Mouse (Mus musculus): Measurements from ENCODE around the gene Med13l. TPM values are rescaled to one million over a fixed set of nuclear protein-coding genes. Genes with fewer than 3 reads are reported as not detected.

Gene Med13l
- polyA plus RNA-seq, 1 experiment: 42.8 TPM

GRCm38 (mm10) chr5:118801592-118801991 is 241.1 kb downstream of the Med13l start:
- Histone ChIP-seq H3K4me1 (replicated peaks; ENCODE audit: control insufficient read depth, insufficient read depth, low read length) (no peaks in the 10 kb centered on the region), H3K27me3 (ENCODE audit: control insufficient read depth, insufficient read depth, low read length) (no peaks in the 10 kb centered on the region), H3K27ac (ENCODE audit: control insufficient read depth, insufficient read depth, low read length) (no peak overlapping the region), H3K36me3 (ENCODE audit: control insufficient read depth, insufficient read depth, low read length) (no peaks in the 10 kb centered on the region), H3K4me3 (ENCODE audit: control insufficient read depth, insufficient read depth, low read length) (no peak overlapping the region)
- WGBS: 81% methylated on average over 5 of the region's 5 CpGs
- TF ChIP-seq CTCF (IDR thresholded peaks at IDR 0.05; ENCODE audit: borderline replicate concordance, control insufficient read depth, extremely low read depth, insufficient read depth, low read length, poor library complexity) (no peak), POLR2A (IDR thresholded peaks at IDR 0.05; ENCODE audit: control insufficient read depth, extremely low read depth, insufficient read depth, low read length, poor library complexity) (no peak)
- no peak for DNase-seq

GRCm38 (mm10) chr5:118802036-118802435 is 241.6 kb downstream of the Med13l start:
- Histone ChIP-seq H3K4me3 (ENCODE audit: control insufficient read depth, insufficient read depth, low read length) (no peak overlapping the region), H3K4me1 (replicated peaks; ENCODE audit: control insufficient read depth, insufficient read depth, low read length) (no peaks in the 10 kb centered on the region), H3K36me3 (ENCODE audit: control insufficient read depth, insufficient read depth, low read length) (no peaks in the 10 kb centered on the region), H3K27me3 (ENCODE audit: control insufficient read depth, insufficient read depth, low read length) (no peaks in the 10 kb centered on the region), H3K27ac (ENCODE audit: control insufficient read depth, insufficient read depth, low read length) (no peak overlapping the region)
- WGBS: 93% methylated on average over 7 of the region's 7 CpGs
- no peak for DNase-seq
- no peak for TF ChIP-seq CTCF (IDR thresholded peaks at IDR 0.05; ENCODE audit: borderline replicate concordance, control insufficient read depth, extremely low read depth, insufficient read depth, low read length, poor library complexity)
- TF ChIP-seq POLR2A (IDR thresholded peaks at IDR 0.05; ENCODE audit: control insufficient read depth, extremely low read depth, insufficient read depth, low read length, poor library complexity): no peak

- 51% methylated on average over 12 of the region's 12 CpGs for WGBS
- no peak for TF ChIP-seq POLR2A (IDR thresholded peaks at IDR 0.05; ENCODE audit: control insufficient read depth, extremely low read depth, insufficient read depth, low read length, poor library complexity)
- TF ChIP-seq CTCF (IDR thresholded peaks at IDR 0.05; ENCODE audit: borderline replicate concordance, control insufficient read depth, extremely low read depth, insufficient read depth, low read length, poor library complexity): no peak
Observed at GRCm38 (mm10) chr5:118808946-118809345, 248.5 kb downstream of the Med13l start.

GRCm38 (mm10) chr5:118809588-118809987 is 249.1 kb downstream of the Med13l start:
- H3K27ac ChIP-seq (ENCODE audit: control insufficient read depth, insufficient read depth, low read length): no peak overlapping the region
- H3K36me3 ChIP-seq (ENCODE audit: control insufficient read depth, insufficient read depth, low read length): no peaks in the 10 kb centered on the region
- no peaks in the 10 kb centered on the region for H3K4me1 ChIP-seq (replicated peaks; ENCODE audit: control insufficient read depth, insufficient read depth, low read length)
- 80% methylated on average over 5 of the region's 5 CpGs for WGBS
- TF ChIP-seq POLR2A (IDR thresholded peaks at IDR 0.05; ENCODE audit: control insufficient read depth, extremely low read depth, insufficient read depth, low read length, poor library complexity) (no peak), CTCF (IDR thresholded peaks at IDR 0.05; ENCODE audit: borderline replicate concordance, control insufficient read depth, extremely low read depth, insufficient read depth, low read length, poor library complexity) (no peak)
- DNase-seq: no peak
- no peaks in the 10 kb centered on the region for H3K27me3 ChIP-seq (ENCODE audit: control insufficient read depth, insufficient read depth, low read length)
- no peak overlapping the region for H3K4me3 ChIP-seq (ENCODE audit: control insufficient read depth, insufficient read depth, low read length)

More at GRCm38 (mm10) chr5:118808946-118809345, 248.5 kb downstream of the Med13l start:
- DNase-seq: no peak
- H3K27me3 ChIP-seq (ENCODE audit: control insufficient read depth, insufficient read depth, low read length): no peaks in the 10 kb centered on the region
- no peak overlapping the region for H3K4me3 ChIP-seq (ENCODE audit: control insufficient read depth, insufficient read depth, low read length)
- H3K36me3 ChIP-seq (ENCODE audit: control insufficient read depth, insufficient read depth, low read length): no peaks in the 10 kb centered on the region
- no peak overlapping the region for H3K27ac ChIP-seq (ENCODE audit: control insufficient read depth, insufficient read depth, low read length)
- H3K4me1 ChIP-seq (replicated peaks; ENCODE audit: control insufficient read depth, insufficient read depth, low read length): no peaks in the 10 kb centered on the region

GRCm38 (mm10) chr5:118811690-118812089 is 251.2 kb downstream of the Med13l start:
- no peak for DNase-seq
- 64% methylated on average over 5 of the region's 5 CpGs for WGBS
- Histone ChIP-seq H3K27me3 (ENCODE audit: control insufficient read depth, insufficient read depth, low read length) (no peaks in the 10 kb centered on the region), H3K27ac (ENCODE audit: control insufficient read depth, insufficient read depth, low read length) (no peak overlapping the region), H3K36me3 (ENCODE audit: control insufficient read depth, insufficient read depth, low read length) (no peaks in the 10 kb centered on the region), H3K4me1 (replicated peaks; ENCODE audit: control insufficient read depth, insufficient read depth, low read length) (no peaks in the 10 kb centered on the region), H3K4me3 (ENCODE audit: control insufficient read depth, insufficient read depth, low read length) (no peak overlapping the region)
- TF ChIP-seq CTCF (IDR thresholded peaks at IDR 0.05; ENCODE audit: borderline replicate concordance, control insufficient read depth, extremely low read depth, insufficient read depth, low read length, poor library complexity): no peak
- no peak for TF ChIP-seq POLR2A (IDR thresholded peaks at IDR 0.05; ENCODE audit: control insufficient read depth, extremely low read depth, insufficient read depth, low read length, poor library complexity)

GRCm38 (mm10) chr5:118812421-118812820 is 251.9 kb downstream of the Med13l start:
- H3K27ac ChIP-seq (ENCODE audit: control insufficient read depth, insufficient read depth, low read length): no peak overlapping the region

GRCm38 (mm10) chr5:118812947-118813401 is 252.5 kb downstream of the Med13l start:
- H3K27me3 ChIP-seq (ENCODE audit: control insufficient read depth, insufficient read depth, low read length): no peaks in the 10 kb centered on the region
- no peaks in the 10 kb centered on the region for H3K4me1 ChIP-seq (replicated peaks; ENCODE audit: control insufficient read depth, insufficient read depth, low read length)
- no peak overlapping the region for H3K4me3 ChIP-seq (ENCODE audit: control insufficient read depth, insufficient read depth, low read length)
- TF ChIP-seq POLR2A (IDR thresholded peaks at IDR 0.05; ENCODE audit: control insufficient read depth, extremely low read depth, insufficient read depth, low read length, poor library complexity) (no peak), CTCF (IDR thresholded peaks at IDR 0.05; ENCODE audit: borderline replicate concordance, control insufficient read depth, extremely low read depth, insufficient read depth, low read length, poor library complexity) (no peak)
- WGBS: 74% methylated on average over 7 of the region's 7 CpGs
- H3K27ac ChIP-seq (ENCODE audit: control insufficient read depth, insufficient read depth, low read length): no peak overlapping the region
- no peak for DNase-seq
- H3K36me3 ChIP-seq (ENCODE audit: control insufficient read depth, insufficient read depth, low read length): no peaks in the 10 kb centered on the region

More at GRCm38 (mm10) chr5:118812421-118812820, 251.9 kb downstream of the Med13l start:
- DNase-seq: no peak
- Histone ChIP-seq H3K27me3 (ENCODE audit: control insufficient read depth, insufficient read depth, low read length) (no peaks in the 10 kb centered on the region), H3K4me3 (ENCODE audit: control insufficient read depth, insufficient read depth, low read length) (no peak overlapping the region), H3K4me1 (replicated peaks; ENCODE audit: control insufficient read depth, insufficient read depth, low read length) (no peaks in the 10 kb centered on the region), H3K36me3 (ENCODE audit: control insufficient read depth, insufficient read depth, low read length) (no peaks in the 10 kb centered on the region)
- TF ChIP-seq CTCF (IDR thresholded peaks at IDR 0.05; ENCODE audit: borderline replicate concordance, control insufficient read depth, extremely low read depth, insufficient read depth, low read length, poor library complexity) (no peak), POLR2A (IDR thresholded peaks at IDR 0.05; ENCODE audit: control insufficient read depth, extremely low read depth, insufficient read depth, low read length, poor library complexity) (no peak)
- WGBS: 80% methylated on average over 9 of the region's 9 CpGs
